Mouse (Mus musculus) heart, postnatal 0 days (tissue): Measurements from ENCODE around the gene Bbof1. TPM values are rescaled to one million over a fixed set of nuclear protein-coding genes. Genes with fewer than 3 reads are reported as not detected.
A peak's percentile ranks its signal among the peaks of the same experiment; 100 is the strongest.

Experiments
- ATAC-seq: fragments of 200-750 bp; cut with Nextera tagmentation; 2 replicates; pipeline ENCODE4 v1.8.0; 2017; ENCODE audit warnings: low read depth, moderate number of reproducible peaks, moderate library complexity; ENCODE audit not compliant: insufficient read depth
- DNase-seq: peaks from one replicate; pipeline ENCODE4 v3.0.0-alpha.2; 2016; ENCODE audit warnings: low spot score
- H3K27ac ChIP-seq: fragments of 300-500 bp; sonication (generic); 2 replicates; pipeline ENCODE4 v1.5.1; 2014; ENCODE audit warnings: low read depth, mild to moderate bottlenecking
- H3K27me3 ChIP-seq: fragments of 300-500 bp; sonication (generic); 2 replicates; pipeline ENCODE4 v1.6.1; 2014; ENCODE audit warnings: low read length, mixed read lengths; ENCODE audit not compliant: control insufficient read depth, insufficient read depth
- H3K36me3 ChIP-seq: fragments of 300-500 bp; sonication (generic); replicated peaks from 2 replicates; pipeline ENCODE4 v1.6.1; 2014; ENCODE audit warnings: low read length, mixed read lengths; ENCODE audit not compliant: control insufficient read depth, insufficient read depth
- H3K4me1 ChIP-seq: fragments of 300-500 bp; sonication (generic); 2 replicates; pipeline ENCODE4 v1.6.1; 2014; ENCODE audit warnings: antibody characterized with exemption; ENCODE audit not compliant: control insufficient read depth, insufficient read depth
- H3K4me2 ChIP-seq: fragments of 300-500 bp; sonication (generic); 2 replicates; pipeline ENCODE4 v1.6.1; 2014; ENCODE audit warnings: low read depth, mild to moderate bottlenecking, low read length, moderate library complexity
- H3K4me3 ChIP-seq: fragments of 300-500 bp; sonication (generic); 2 replicates; pipeline ENCODE4 v1.5.1; 2014; ENCODE audit warnings: low read depth, low read length
- H3K9ac ChIP-seq: fragments of 300-500 bp; sonication (generic); replicated peaks from 2 replicates; pipeline ENCODE4 v1.6.1; 2014; ENCODE audit warnings: low read depth, low read length, mixed read lengths
- H3K9me3 ChIP-seq: fragments of 300-500 bp; sonication (generic); replicated peaks from 2 replicates; pipeline ENCODE4 v1.6.1; 2016; ENCODE audit warnings: low read length; ENCODE audit not compliant: control insufficient read depth
- CTCF ChIP-seq: IDR thresholded peaks from 2 replicates; pipeline ENCODE4 v1.5.1; 2016; ENCODE audit warnings: antibody characterized with exemption, control low read depth, low read depth
- EP300 ChIP-seq: IDR thresholded peaks from 2 replicates; pipeline ENCODE4 v1.6.1; 2016; ENCODE audit warnings: antibody characterized with exemption, low read depth
- WGBS: fragments of 180-500 bp; shearing (Covaris S2); extraction: QIAGEN DNeasy Blood & Tissue Kit; methylation state at CpG from one replicate; pipeline ENCODE4 v1.1.7; 2014; 5-methylcytosine and 5-hydroxymethylcytosine counted together
- polyA plus RNA-seq: library from polyadenylated mRNA; unstranded; fragments of >200 nt; fragmentation: Nextera tagmentation; extraction: Ambion mirVana; gene quantifications from 2 replicates; pipeline ENCODE4 v1.2.1, GENCODE M21; 2015
- total RNA-seq: library from RNA; depleted of rRNA; stranded (reverse); fragments of >200 nt; gene quantifications from 2 replicates; pipeline ENCODE4 v1.2.3, GENCODE M21; 2014; ENCODE audit warnings: low replicate concordance; rRNA removed

The Bbof1 gene
- total RNA-seq (0.04 TPM in 1 of 2 replicates, not detected in the other), polyA plus RNA-seq (1.3 and 2.3 TPM in 2 replicates)

DNA sequence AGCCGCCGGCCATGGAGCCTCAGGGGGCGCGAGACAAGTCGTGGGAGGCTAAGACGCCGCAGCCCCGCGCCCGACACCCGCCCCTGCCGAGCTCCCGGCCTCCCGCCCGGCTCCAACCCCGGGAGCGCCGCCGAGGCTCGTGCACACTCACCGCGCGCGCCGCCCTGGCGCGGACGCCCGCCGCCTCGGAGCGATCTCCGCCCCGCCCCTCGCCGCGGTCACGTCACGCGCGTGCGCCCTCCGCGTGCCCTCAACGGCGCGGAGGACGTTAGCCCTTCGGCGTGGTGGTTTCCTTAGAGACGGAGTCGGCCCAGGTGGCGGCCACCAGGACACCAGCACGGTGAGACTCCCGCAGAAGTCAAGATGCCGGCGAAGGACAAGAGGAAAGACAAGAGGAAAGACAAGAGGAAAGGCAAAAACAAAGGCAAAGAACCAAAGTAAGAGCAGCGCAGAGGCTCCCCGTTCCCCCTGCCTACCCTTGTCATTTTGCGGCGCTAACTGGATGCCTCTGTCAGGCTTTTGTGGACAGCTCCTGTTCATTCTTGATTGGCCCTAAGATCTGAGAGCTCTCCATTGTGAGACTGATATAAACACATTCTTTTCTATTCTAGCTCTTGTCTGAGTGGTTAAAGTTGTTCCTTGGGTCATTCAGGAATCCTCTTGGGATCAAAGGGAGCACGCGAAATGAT, at the start of gene Bbof1, which contains the start of gene Entpd5:
Bbof1 (plus strand) TSS at position 253 of the 689 bp plus-strand sequence.
Entpd5 (minus strand) TSS at position 211 of the 689 bp plus-strand sequence.
- no peaks in the 10 kb centered on the region for H3K36me3 ChIP-seq
- DNase-seq = peak; percentile 80
- H3K9me3 ChIP-seq = no peaks in the 10 kb centered on the region
- H3K4me1 ChIP-seq = no peaks in the 10 kb centered on the region
- TF ChIP-seq EP300 = no peak
- TF ChIP-seq CTCF = no peak
- peak within 1 kb of the TSS; percentile 66 for H3K4me3 ChIP-seq
- H3K27me3 ChIP-seq = no peaks in the 10 kb centered on the region
- WGBS = 1% methylated on average over 58 of the region's 63 CpGs
- ATAC-seq = peak; percentile 97
- peak within 1 kb of the TSS; percentile 97 for H3K4me2 ChIP-seq
- H3K27ac ChIP-seq = peak within 1 kb of the TSS; percentile 91
- H3K9ac ChIP-seq = peak within 1 kb of the TSS; percentile 74

DNA sequence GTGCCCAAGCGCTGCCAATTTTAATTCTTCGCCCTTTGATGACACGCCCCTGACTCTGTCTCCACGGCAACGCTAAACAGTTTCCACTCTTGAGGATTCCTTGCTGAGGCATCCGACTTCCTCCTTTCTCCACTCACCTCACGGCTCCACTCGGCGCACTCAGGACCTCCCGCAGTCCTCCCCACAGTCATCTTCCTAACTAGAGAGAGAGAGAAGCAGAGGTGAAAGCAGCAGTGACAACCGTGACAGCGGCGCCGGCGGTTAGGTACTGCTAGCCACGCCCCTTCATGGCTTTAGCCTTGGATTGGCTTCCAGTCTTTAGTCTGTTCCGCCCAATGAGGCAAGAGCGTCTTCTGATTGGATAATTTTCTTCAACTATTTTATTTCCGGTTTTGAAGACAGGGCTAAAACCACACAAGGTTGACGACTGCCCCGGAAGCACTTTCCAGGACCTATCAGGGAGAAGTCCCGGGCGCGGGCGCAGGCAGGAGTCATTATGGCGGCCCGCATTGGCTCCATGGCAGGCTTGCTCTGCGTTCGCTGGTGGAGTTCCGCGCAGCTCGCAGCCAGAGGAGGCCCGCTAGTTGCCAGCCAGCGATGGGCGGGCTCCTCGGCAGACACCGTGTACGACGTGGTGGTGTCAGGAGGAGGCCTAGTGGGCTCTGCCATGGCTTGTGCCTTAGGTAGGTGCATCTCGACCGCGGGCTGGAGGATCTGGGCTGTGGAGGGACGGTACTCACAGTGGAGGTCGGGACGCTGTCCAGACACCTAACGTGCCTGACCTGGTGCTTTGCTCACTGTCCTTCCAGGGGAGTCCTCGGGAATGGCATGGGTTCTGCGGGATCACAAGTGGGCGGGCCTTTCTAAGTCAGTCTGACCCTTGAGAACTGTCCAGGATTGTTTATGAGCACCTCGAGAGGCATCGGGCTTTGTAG, 47.0 kb upstream of the Bbof1 start, which contains the start of the genes Coq6 and Fam161b:
Coq6 (plus strand) TSS at position 103 of the 935 bp plus-strand sequence.
Fam161b (minus strand) TSS at position 279 of the 935 bp plus-strand sequence.
- TF ChIP-seq EP300 (no peak), CTCF (no peak)
- WGBS = under 1% methylated on average over 51 of the region's 51 CpGs
- peaks cover 30% of the 10 kb centered on the region for H3K4me1 ChIP-seq
- DNase-seq = peak; percentile 99
- H3K36me3 ChIP-seq = peaks cover 9% of the 10 kb centered on the region
- H3K9me3 ChIP-seq = no peaks in the 10 kb centered on the region
- peak within 1 kb of the TSS; percentile 90 for H3K4me2 ChIP-seq
- H3K9ac ChIP-seq = peak within 1 kb of the TSS; percentile 63
- H3K27ac ChIP-seq = peak within 1 kb of the TSS; percentile 52
- no peaks in the 10 kb centered on the region for H3K27me3 ChIP-seq
- peak; percentile 98 for ATAC-seq
- peak within 1 kb of the TSS; percentile 75 for H3K4me3 ChIP-seq

DNA sequence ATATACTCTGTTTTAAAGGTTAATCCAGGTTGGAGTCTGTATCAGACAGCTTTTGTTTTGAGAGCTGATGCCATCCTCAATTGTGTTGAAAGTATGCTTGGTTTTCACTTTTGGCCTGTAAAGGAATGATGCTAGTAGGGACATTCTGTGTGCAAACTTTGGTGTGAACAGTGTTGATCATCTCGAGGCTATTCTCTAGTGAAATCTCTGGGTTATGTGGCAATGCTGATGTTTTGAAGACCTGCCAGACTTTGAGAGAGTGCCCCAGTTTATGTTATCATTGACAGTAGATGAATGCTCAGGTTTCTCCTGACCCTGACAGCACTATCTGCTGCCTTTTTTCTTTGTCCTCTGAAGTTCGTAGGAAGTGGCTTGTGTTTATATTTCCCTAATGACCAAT, 46.0 kb upstream of the Bbof1 start:
- WGBS = 27% methylated on average over 2 of the region's 2 CpGs
- no peak for TF ChIP-seq CTCF
- TF ChIP-seq EP300 = no peak
- no peaks in the 10 kb centered on the region for H3K27me3 ChIP-seq
- DNase-seq (no peak), ATAC-seq (no peak)
- no peaks in the 10 kb centered on the region for H3K9me3 ChIP-seq
- H3K4me2 ChIP-seq = peak overlapping the region; percentile 90
- peaks cover 11% of the 10 kb centered on the region; the same call in 1 of the 2 replicates for H3K36me3 ChIP-seq
- no peak overlapping the region for H3K9ac ChIP-seq
- no peak overlapping the region for H3K27ac ChIP-seq
- peak overlapping the region; percentile 75 for H3K4me3 ChIP-seq
- peaks cover 30% of the 10 kb centered on the region for H3K4me1 ChIP-seq

DNA sequence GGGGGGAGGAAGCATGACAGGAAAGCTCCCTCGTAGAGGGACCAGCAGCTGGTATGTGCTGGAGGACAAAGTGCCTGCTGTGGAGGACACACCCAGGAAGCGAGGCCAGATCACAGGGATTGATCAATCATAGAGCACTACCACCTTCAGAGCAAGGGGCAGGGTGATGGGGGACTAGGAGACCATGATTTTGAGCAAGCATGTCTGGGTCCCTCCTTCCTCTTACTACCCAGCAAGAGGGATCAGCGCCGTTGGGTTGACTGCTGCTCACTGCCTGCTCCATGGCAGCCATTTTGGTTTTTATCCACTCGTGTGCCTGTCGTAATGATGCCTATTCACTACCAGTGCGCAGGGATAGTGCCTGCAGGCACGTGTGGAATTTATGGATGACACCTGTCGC, 44.6 kb upstream of the Bbof1 start:
- TF ChIP-seq EP300 = no peak
- TF ChIP-seq CTCF = no peak
- Histone ChIP-seq H3K36me3 (peaks cover 24% of the 10 kb centered on the region), H3K4me2 (0 out of 2 replicates have a peak overlapping the region, but pooled peaks have one; percentile 24), H3K4me3 (no peak overlapping the region), H3K27ac (no peak overlapping the region; the same call in 1 of the 2 replicates), H3K9ac (no peak overlapping the region), H3K9me3 (no peaks in the 10 kb centered on the region), H3K4me1 (peaks cover 30% of the 10 kb centered on the region), H3K27me3 (no peaks in the 10 kb centered on the region)
- no peak for ATAC-seq
- WGBS = 61% methylated on average over 9 of the region's 9 CpGs
- DNase-seq = no peak

DNA sequence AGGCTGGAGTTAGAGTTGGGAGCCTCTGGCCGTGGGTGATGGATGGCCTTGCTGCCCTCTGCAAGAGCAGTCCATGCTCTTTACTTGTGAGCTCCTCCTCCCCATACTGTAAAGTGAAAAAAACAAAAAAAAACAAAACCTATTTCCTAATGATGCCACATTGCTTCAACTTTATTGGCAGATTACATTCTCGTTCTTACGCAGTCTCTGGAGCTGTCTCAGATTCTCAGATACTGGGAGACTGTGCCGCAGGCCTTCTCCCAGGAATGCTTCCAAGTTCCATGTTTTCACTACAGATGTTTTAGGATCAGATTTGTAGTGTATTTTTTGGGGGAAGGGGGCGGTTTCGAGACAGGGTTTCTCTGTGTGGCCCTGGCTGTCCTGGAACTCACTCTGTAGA, 43.7 kb upstream of the Bbof1 start:
- no peaks in the 10 kb centered on the region for H3K9me3 ChIP-seq
- H3K4me1 ChIP-seq = peaks cover 30% of the 10 kb centered on the region

More for the DNA sequence above, 43.7 kb upstream of the Bbof1 start:
- DNase-seq (no peak), ATAC-seq (no peak)
- Histone ChIP-seq H3K36me3 (peaks cover 33% of the 10 kb centered on the region), H3K4me3 (no peak overlapping the region), H3K9ac (no peak overlapping the region), H3K4me2 (no peak overlapping the region), H3K27ac (no peak overlapping the region), H3K27me3 (no peaks in the 10 kb centered on the region)
- TF ChIP-seq CTCF = no peak
- TF ChIP-seq EP300 = no peak
- WGBS = 89% methylated on average over 6 of the region's 6 CpGs
